Mouse (Mus musculus) thymus, adult 2 months (tissue): ENCODE measurements at regions not wholly inside any gene's neighbourhood (a gene's known extent, or its start where the extent isn't known, plus 50 kb on each side); places are given as distances from the start of the nearest gene placed in this dataset.

Source experiments
- CTCF ChIP-seq: fragments of 200-500 bp; IDR thresholded peaks from 2 replicates; pipeline ENCODE4 v1.5.1; 2012; ENCODE audit warnings: mild to moderate bottlenecking, control low read depth, low read length, moderate library complexity, borderline replicate concordance; ENCODE audit not compliant: control insufficient read depth, poor library complexity, insufficient read depth; ENCODE audit errors: extremely low read depth
- POLR2A ChIP-seq: fragments of 200-500 bp; IDR thresholded peaks from 2 replicates; pipeline ENCODE4 v1.6.1; 2012; ENCODE audit warnings: mild to moderate bottlenecking, low read length, control low read depth, moderate library complexity; ENCODE audit not compliant: control insufficient read depth, poor library complexity, insufficient read depth; ENCODE audit errors: extremely low read depth

DNA sequence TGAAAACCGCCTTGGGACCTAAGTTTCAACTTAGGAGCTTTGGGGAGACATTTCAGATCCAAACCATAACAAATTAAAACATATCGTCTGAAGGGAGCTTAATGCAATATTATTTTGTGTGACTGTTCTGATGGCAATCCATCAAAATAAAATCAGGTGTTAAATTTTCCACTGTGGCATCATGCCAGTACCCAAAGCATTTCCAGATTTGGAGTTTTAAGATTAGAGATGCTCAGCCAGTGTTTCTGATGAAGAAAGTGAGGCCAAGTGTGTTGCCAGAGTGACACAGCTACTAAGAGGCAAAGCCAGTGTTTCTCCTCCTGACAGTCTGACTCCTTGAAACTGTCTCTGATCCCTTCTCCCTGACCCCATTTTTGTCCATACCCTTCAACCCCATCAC lies 308.7 kb downstream of the Rnls start:
- TF ChIP-seq CTCF: no peak
- TF ChIP-seq POLR2A: no peak
